Mouse (Mus musculus) midbrain, embryonic 14.5 days (tissue): ENCODE results near the gene Mpv17. TPM values are rescaled to one million over a fixed set of nuclear protein-coding genes. Genes with fewer than 3 reads are reported as not detected.
A peak's percentile ranks its signal among the peaks of the same experiment; 100 is the strongest.

Source experiments
- ATAC-seq: fragments of 200-750 bp; cut with Nextera tagmentation; 2 replicates; pipeline ENCODE4 v1.8.0; 2017; ENCODE audit warnings: moderate number of reproducible peaks, moderate library complexity; ENCODE audit not compliant: low FRiP score, low TSS enrichment
- DNase-seq: peaks from one replicate; pipeline ENCODE4 v3.0.0-alpha.2; 2015
- H3K27ac ChIP-seq: fragments of 300-500 bp; sonication (generic); replicated peaks from 2 replicates; pipeline ENCODE4 v1.5.1; 2014; ENCODE audit warnings: mild to moderate bottlenecking, low read depth, low read length, moderate library complexity
- H3K27me3 ChIP-seq: fragments of 300-500 bp; sonication (generic); 2 replicates; pipeline ENCODE4 v1.6.1; 2014; ENCODE audit warnings: low read length, control low read depth, mixed read lengths; ENCODE audit not compliant: control insufficient read depth, insufficient read depth
- H3K36me3 ChIP-seq: fragments of 300-500 bp; sonication (generic); 2 replicates; pipeline ENCODE4 v1.6.1; 2014; ENCODE audit warnings: low read length, control low read depth; ENCODE audit not compliant: control insufficient read depth, insufficient read depth
- H3K4me1 ChIP-seq: fragments of 300-500 bp; sonication (generic); 2 replicates; pipeline ENCODE4 v1.6.1; 2014; ENCODE audit warnings: mild to moderate bottlenecking, antibody characterized with exemption, low read length, control low read depth; ENCODE audit not compliant: control insufficient read depth, insufficient read depth
- H3K4me2 ChIP-seq: fragments of 300-500 bp; sonication (generic); 2 replicates; pipeline ENCODE4 v1.6.1; 2014; ENCODE audit warnings: mild to moderate bottlenecking, low read length, moderate library complexity
- H3K4me3 ChIP-seq: fragments of 300-500 bp; sonication (generic); replicated peaks from 2 replicates; pipeline ENCODE4 v1.5.1; 2014; ENCODE audit warnings: low read depth, low read length
- H3K9ac ChIP-seq: fragments of 300-500 bp; sonication (generic); replicated peaks from 2 replicates; pipeline ENCODE4 v1.6.1; 2014; ENCODE audit warnings: mild to moderate bottlenecking, low read length, moderate library complexity
- H3K9me3 ChIP-seq: fragments of 300-500 bp; sonication (generic); 2 replicates; pipeline ENCODE4 v1.6.1; 2016; ENCODE audit warnings: low read length, control low read depth, mixed read lengths; ENCODE audit not compliant: control insufficient read depth
- WGBS: fragments of 180-500 bp; shearing (Covaris S2); extraction: QIAGEN DNeasy Blood & Tissue Kit; methylation state at CpG from one replicate; pipeline ENCODE4 v1.1.7; 2014; 5-methylcytosine and 5-hydroxymethylcytosine counted together
- polyA plus RNA-seq: library from polyadenylated mRNA; unstranded; fragments of >200 nt; fragmentation: Nextera tagmentation; extraction: Ambion mirVana; gene quantifications from 2 replicates; pipeline ENCODE4 v1.2.1, GENCODE M21; 2014

Mpv17 gene
- polyA plus RNA-seq, 1 experiment from 2014 or later, result 49.0 TPM

DNA sequence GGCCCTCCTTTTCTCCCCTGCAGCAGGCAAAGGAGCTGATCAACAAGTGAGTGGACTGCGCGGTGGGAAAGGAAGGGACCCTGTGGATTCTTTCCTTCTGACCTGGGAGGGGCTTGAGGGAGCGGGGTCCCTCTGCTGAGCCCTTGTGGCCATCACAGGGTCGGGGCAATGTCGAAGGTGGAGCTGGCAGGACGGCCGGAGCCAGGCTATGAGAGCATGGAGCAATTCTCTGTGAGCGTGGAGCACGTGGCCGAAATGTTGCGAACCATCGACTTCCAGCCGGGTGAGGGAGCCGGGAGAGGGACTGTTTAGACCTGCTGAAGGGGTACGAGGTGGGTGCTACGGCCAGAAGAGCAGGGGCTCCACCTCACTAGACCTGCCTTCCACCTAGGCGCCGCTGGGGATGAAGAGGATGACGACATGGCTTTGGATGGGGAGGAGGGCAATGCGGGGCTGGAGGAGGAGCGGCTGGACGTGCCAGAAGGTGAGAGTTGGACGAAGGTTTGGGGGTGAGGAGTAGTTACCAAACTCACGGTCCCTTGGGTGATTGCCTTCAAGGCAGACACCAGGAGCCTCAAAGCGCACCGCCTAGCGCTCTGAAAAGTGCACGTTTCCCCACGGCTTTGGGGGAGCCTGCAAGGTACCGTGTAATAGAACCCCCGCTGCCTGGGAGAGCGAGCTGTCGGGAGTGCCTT lies 17.2 kb downstream of the Mpv17 start:
- DNase-seq, result peak; percentile 7
- peaks cover 45% of the 10 kb centered on the region for H3K27me3 ChIP-seq
- no peaks in the 10 kb centered on the region; the same call in 1 of the 2 replicates for H3K36me3 ChIP-seq
- 0 out of 2 replicates have a peak, but pooled peaks cover 2% of the 10 kb centered on the region for H3K4me1 ChIP-seq
- WGBS, result 1% methylated on average over 33 of the region's 33 CpGs
- no peak for ATAC-seq
- no peak overlapping the region for H3K9ac ChIP-seq
- H3K27ac ChIP-seq, result no peak overlapping the region
- peak overlapping the region; percentile 26; the same call in 1 of the 2 replicates for H3K4me3 ChIP-seq
- H3K4me2 ChIP-seq, result peak overlapping the region; percentile 50
- H3K9me3 ChIP-seq, result no peaks in the 10 kb centered on the region

DNA sequence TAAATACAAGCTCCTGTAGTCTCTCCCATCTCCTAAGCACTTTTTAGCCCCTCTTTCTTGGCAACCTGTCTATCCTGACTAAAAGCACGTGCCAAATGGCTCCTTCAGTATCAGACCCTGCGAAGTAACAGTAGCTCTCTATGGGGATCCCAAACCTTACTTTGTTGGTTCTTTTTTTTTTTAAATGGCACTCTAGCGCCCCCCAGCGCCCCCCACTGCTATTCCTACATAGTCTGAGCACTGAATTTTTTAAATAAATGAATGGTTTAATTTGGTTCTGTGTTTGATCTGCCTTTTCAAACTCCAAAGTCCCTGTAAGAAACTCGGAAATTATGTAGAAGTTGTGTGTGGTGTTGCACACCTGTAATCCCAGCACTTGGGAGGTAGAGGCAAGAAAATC lies 28.0 kb downstream of the Mpv17 start:
- Histone ChIP-seq H3K4me2 (no peak overlapping the region), H3K4me3 (no peak overlapping the region), H3K27me3 (no peaks in the 10 kb centered on the region), H3K36me3 (no peaks in the 10 kb centered on the region), H3K27ac (no peak overlapping the region), H3K9ac (no peak overlapping the region), H3K9me3 (no peaks in the 10 kb centered on the region), H3K4me1 (no peaks in the 10 kb centered on the region)
- WGBS, result 40% methylated on average over 5 of the region's 5 CpGs
- ATAC-seq (no peak), DNase-seq (no peak)

DNA sequence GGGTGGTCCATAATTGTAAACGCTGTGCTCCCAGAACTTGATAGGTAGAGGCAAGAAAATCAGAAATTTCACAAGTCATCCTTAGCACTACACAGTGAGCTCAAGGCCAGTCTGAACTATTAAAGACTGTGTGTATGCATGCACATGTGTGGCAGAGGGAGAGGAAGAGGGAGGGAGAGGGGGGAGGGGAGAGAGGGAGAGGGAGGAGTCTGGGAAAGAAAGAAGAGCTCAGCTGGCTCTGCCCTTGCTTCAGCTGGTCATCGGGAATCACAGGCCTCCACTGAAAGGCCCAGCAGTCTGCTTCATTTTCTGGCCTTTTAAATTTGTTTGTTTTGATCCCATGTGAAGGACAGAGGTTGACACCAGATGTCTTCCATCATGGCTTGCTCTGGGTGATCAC lies 30.6 kb downstream of the Mpv17 start:
- no peak overlapping the region for H3K4me2 ChIP-seq
- no peaks in the 10 kb centered on the region for H3K9me3 ChIP-seq
- no peaks in the 10 kb centered on the region for H3K27me3 ChIP-seq
- DNase-seq (no peak), ATAC-seq (no peak)
- 48% methylated on average over 2 of the region's 2 CpGs for WGBS
- H3K4me3 ChIP-seq, result no peak overlapping the region
- H3K4me1 ChIP-seq, result no peaks in the 10 kb centered on the region
- H3K36me3 ChIP-seq, result no peaks in the 10 kb centered on the region
- no peak overlapping the region for H3K9ac ChIP-seq
- no peak overlapping the region for H3K27ac ChIP-seq

DNA sequence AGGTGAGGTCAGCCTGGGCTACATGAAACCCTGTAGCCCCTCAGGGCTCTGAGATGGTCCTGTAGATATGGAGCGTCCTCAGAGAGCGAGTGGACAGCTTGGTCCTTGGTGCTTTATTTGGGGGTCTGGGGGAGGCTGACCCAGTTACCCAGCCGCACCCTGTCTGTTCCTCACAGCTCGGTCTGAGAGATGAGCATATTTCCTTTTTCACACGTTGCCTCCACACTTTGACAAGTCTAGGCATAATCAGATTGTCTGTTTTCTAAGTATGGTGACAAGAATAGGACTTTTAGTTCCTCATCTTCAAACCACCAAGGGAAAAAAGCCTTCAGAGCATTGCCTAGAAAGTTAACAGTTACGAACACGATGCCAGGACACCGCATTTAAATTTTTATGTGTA lies 32.9 kb downstream of the Mpv17 start:
- Histone ChIP-seq H3K4me3 (no peak overlapping the region), H3K9me3 (no peaks in the 10 kb centered on the region), H3K27me3 (no peaks in the 10 kb centered on the region), H3K27ac (no peak overlapping the region), H3K9ac (no peak overlapping the region), H3K4me2 (no peak overlapping the region), H3K36me3 (no peaks in the 10 kb centered on the region), H3K4me1 (no peaks in the 10 kb centered on the region)
- DNase-seq (no peak), ATAC-seq (no peak)
- 89% methylated on average over 8 of the region's 8 CpGs for WGBS

DNA sequence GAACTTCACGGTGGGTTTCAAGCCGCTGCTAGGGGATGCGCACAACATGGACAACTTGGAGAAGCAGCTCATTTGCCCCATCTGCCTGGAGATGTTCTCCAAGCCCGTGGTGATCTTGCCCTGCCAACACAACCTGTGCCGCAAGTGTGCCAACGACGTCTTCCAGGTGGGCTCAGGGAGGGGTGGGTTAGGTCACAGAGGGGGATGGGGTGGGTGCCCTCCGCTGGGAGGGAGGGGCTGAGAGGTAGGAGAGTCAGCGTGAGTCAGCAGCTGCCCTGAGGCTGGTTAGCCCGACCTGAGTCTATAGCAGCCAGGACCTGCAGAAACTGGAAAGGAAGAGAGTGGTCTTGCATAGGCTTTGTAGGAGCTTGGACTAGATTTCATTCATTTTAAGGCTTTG lies 37.1 kb downstream of the Mpv17 start:
- Histone ChIP-seq H3K4me1 (no peaks in the 10 kb centered on the region), H3K36me3 (no peaks in the 10 kb centered on the region), H3K27me3 (no peaks in the 10 kb centered on the region), H3K4me2 (no peak overlapping the region), H3K27ac (no peak overlapping the region), H3K9me3 (no peaks in the 10 kb centered on the region), H3K9ac (no peak overlapping the region), H3K4me3 (no peak overlapping the region)
- no peak for ATAC-seq
- DNase-seq, result no peak
- 34% methylated on average over 10 of the region's 10 CpGs for WGBS

DNA sequence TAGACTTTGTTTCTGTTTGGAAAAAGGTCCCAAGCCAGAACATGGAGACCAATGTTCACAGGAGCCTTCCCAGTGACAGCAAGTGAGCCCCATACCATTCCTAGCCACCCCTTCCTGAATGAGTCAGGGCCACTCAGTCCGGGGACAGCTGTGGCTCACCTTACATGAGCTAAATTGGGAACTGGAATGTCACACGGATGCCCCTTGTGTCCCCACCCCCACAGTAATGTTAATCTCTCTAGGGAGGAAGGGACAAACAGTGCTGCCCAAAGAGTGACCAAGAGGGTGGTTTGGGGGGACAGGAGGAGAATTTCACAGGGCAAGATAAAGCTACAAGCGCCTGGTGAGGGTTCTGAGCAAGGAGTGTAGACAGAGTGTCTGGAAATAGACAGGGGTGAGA lies 37.7 kb downstream of the Mpv17 start, which contains the start of gene Trim54:
Gene Trim54, plus strand, starts transcription at position 359 of the 400 bp plus-strand sequence.
- H3K27ac ChIP-seq, result no peak within 1 kb of the TSS
- no peak within 1 kb of the TSS for H3K4me2 ChIP-seq
- H3K4me1 ChIP-seq, result no peaks in the 10 kb centered on the region
- WGBS, result 57% methylated on average over 3 of the region's 3 CpGs
- H3K36me3 ChIP-seq, result no peaks in the 10 kb centered on the region
- no peak within 1 kb of the TSS for H3K9ac ChIP-seq
- no peak for DNase-seq
- H3K27me3 ChIP-seq, result no peaks in the 10 kb centered on the region
- ATAC-seq, result no peak
- no peak within 1 kb of the TSS for H3K4me3 ChIP-seq
- H3K9me3 ChIP-seq, result no peaks in the 10 kb centered on the region

DNA sequence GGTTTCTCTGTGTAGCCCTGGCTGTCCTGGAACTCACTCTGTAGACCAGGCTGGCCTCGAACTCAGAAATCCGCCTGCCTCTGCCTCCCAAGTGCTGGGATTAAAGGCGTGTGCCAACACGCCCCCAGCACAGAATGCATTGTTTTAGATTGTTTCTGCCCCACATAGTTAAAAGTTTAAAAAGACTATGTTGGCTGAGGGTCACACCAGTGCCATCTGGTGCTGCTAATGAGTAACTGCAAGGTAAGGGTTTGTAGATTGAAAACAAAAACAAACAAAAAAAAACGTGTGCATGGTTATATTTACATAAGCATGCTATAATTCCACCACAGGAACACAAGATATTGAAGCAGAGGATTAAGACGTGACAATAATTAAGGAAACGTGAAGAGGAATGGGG lies 43.3 kb downstream of the Mpv17 start:
- Histone ChIP-seq H3K36me3 (no peaks in the 10 kb centered on the region), H3K4me1 (no peaks in the 10 kb centered on the region), H3K4me2 (no peak overlapping the region), H3K4me3 (no peak overlapping the region), H3K27ac (no peak overlapping the region), H3K9me3 (no peaks in the 10 kb centered on the region), H3K27me3 (no peaks in the 10 kb centered on the region), H3K9ac (no peak overlapping the region)
- peak; percentile 37 for DNase-seq
- WGBS, result 44% methylated on average over 7 of the region's 7 CpGs
- ATAC-seq, result no peak

DNA sequence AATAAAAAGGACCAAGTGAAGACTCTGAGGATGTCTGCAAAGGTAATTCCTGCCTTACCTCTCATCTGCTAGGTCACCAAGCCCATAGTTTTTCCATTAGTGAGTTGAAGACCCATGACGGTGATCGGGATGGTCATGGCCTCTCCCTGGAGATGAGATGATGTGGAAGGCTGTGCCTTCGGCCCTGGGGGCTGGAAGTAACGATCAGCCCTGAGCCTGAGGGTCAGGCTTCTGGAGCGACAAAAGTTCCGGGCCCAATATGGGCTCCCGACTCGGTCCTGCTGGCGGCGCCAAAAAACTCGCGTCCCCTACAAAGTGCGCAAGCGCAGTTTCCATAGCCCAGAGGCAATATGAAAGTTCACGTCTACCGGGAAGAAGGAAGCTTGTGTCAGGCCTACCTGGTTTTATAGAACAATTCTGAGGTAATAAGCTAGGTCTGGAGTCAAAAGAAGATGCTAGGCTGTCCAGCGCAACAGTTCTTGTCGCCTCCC lies 46.0 kb downstream of the Mpv17 start, which contains the start of gene Slc30a3:
Gene Slc30a3, minus strand, starts transcription at position 238 of the 491 bp plus-strand sequence.
- 91% methylated on average over 18 of the region's 18 CpGs for WGBS
- Histone ChIP-seq H3K9me3 (no peaks in the 10 kb centered on the region), H3K4me3 (no peak within 1 kb of the TSS), H3K9ac (no peak within 1 kb of the TSS), H3K36me3 (no peaks in the 10 kb centered on the region), H3K4me2 (no peak within 1 kb of the TSS), H3K27me3 (no peaks in the 10 kb centered on the region), H3K27ac (no peak within 1 kb of the TSS), H3K4me1 (no peaks in the 10 kb centered on the region)
- DNase-seq (no peak), ATAC-seq (no peak)

DNA sequence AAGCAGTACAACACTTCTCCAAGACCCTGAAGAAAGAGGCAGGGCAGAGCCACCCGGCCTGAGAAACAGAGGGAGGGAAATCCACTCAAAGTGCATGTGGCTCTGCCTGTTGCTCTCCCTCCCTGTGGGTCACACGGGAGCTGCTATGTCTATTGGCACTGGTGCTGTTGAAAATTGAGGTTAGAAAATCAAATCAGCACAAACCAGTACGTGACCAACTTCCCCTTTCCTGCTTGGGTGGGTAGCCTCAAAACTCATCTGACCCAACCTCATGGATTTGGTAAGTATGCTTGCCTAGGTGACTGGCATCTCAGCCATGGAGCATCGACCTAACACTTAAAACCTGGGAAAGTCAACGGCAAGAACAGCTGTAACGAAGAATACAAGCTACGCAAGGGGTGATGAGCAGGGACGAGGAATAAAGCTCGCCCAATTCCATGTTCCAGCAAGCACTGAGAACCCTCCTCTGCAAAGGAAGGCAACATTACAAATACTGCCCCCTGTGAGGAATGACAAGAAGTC lies 48.2 kb downstream of the Mpv17 start, which contains the start of gene Dnajc5g:
Gene Dnajc5g, plus strand, starts transcription at position 472 of the 522 bp plus-strand sequence.
- WGBS, result 86% methylated on average over 9 of the region's 9 CpGs
- no peak for ATAC-seq
- Histone ChIP-seq H3K4me3 (no peak within 1 kb of the TSS), H3K4me1 (no peaks in the 10 kb centered on the region), H3K36me3 (no peaks in the 10 kb centered on the region), H3K27me3 (no peaks in the 10 kb centered on the region), H3K9ac (no peak within 1 kb of the TSS), H3K9me3 (no peaks in the 10 kb centered on the region), H3K4me2 (no peak within 1 kb of the TSS), H3K27ac (no peak within 1 kb of the TSS)
- no peak for DNase-seq
